Mouse (Mus musculus) limb, embryonic 14.5 days (tissue): Measurements from ENCODE around the gene Ap1g2. TPM values are rescaled to one million over a fixed set of nuclear protein-coding genes. Genes with fewer than 3 reads are reported as not detected.
A peak's percentile ranks its signal among the peaks of the same experiment; 100 is the strongest.

ENCODE experiments used
- ATAC-seq: fragments of 200-750 bp; cut with Nextera tagmentation; 2 replicates; pipeline ENCODE4 v1.8.0; 2017; ENCODE audit warnings: low read depth, moderate number of reproducible peaks, moderate TSS enrichment; ENCODE audit not compliant: low FRiP score
- DNase-seq: peaks from one replicate; pipeline ENCODE4 v3.0.0-alpha.2; 2015; ENCODE audit warnings: low spot score
- H3K27ac ChIP-seq: fragments of 300-500 bp; sonication (generic); replicated peaks from 2 replicates; pipeline ENCODE4 v1.5.1; 2014; ENCODE audit warnings: low read depth, mild to moderate bottlenecking, low read length, moderate library complexity, mixed read lengths
- H3K27me3 ChIP-seq: fragments of 300-500 bp; sonication (generic); 2 replicates; pipeline ENCODE4 v1.6.1; 2014; ENCODE audit warnings: low read length, mixed read lengths; ENCODE audit not compliant: control insufficient read depth, insufficient read depth
- H3K36me3 ChIP-seq: fragments of 300-500 bp; sonication (generic); 2 replicates; pipeline ENCODE4 v1.6.1; 2014; ENCODE audit warnings: mild to moderate bottlenecking, low read length, moderate library complexity, mixed read lengths; ENCODE audit not compliant: control insufficient read depth, insufficient read depth
- H3K4me1 ChIP-seq: fragments of 300-500 bp; sonication (generic); 2 replicates; pipeline ENCODE4 v1.6.1; 2014; ENCODE audit warnings: antibody characterized with exemption, low read length, mixed read lengths; ENCODE audit not compliant: control insufficient read depth, insufficient read depth
- H3K4me2 ChIP-seq: fragments of 300-500 bp; sonication (generic); replicated peaks from 2 replicates; pipeline ENCODE4 v1.6.1; 2014; ENCODE audit warnings: low read depth, mild to moderate bottlenecking, low read length, moderate library complexity; ENCODE audit not compliant: severe bottlenecking
- H3K4me3 ChIP-seq: fragments of 300-500 bp; sonication (generic); replicated peaks from 2 replicates; pipeline ENCODE4 v1.5.1; 2014; ENCODE audit warnings: low read length
- H3K9ac ChIP-seq: fragments of 300-500 bp; sonication (generic); 2 replicates; pipeline ENCODE4 v1.6.1; 2014; ENCODE audit warnings: mild to moderate bottlenecking, low read depth, low read length, moderate library complexity; ENCODE audit not compliant: severe bottlenecking
- H3K9me3 ChIP-seq: fragments of 300-500 bp; sonication (generic); 2 replicates; pipeline ENCODE4 v1.6.1; 2016; ENCODE audit warnings: low read length; ENCODE audit not compliant: control insufficient read depth
- POLR2A ChIP-seq: fragments of 200-500 bp; IDR thresholded peaks from 2 replicates; pipeline ENCODE4 v1.8.0; 2012; ENCODE audit warnings: inconsistent platforms, mild to moderate bottlenecking, moderate library complexity, borderline replicate concordance; ENCODE audit not compliant: insufficient read depth, insufficient read length; ENCODE audit errors: extremely low read depth
- WGBS: fragments of 180-500 bp; shearing (Covaris S2); extraction: QIAGEN DNeasy Blood & Tissue Kit; methylation state at CpG from one replicate; pipeline ENCODE4 v1.1.7; 2014; 5-methylcytosine and 5-hydroxymethylcytosine counted together
- polyA plus RNA-seq, 2 experiments: library from polyadenylated mRNA; depleted of rRNA in 1 of 2; stranded (reverse) in 1 of 2; unstranded in 1 of 2; fragments of >200 nt; fragmentation: Nextera tagmentation in 1 of 2; extraction: Ambion mirVana in 1 of 2; gene quantifications; 2 replicates each; pipeline versions ENCODE4 v1.2.1 to v1.2.3; 2012 to 2014

The Ap1g2 gene
- polyA plus RNA-seq, 2 experiments: 20.4 to 22.9 TPM

DNA sequence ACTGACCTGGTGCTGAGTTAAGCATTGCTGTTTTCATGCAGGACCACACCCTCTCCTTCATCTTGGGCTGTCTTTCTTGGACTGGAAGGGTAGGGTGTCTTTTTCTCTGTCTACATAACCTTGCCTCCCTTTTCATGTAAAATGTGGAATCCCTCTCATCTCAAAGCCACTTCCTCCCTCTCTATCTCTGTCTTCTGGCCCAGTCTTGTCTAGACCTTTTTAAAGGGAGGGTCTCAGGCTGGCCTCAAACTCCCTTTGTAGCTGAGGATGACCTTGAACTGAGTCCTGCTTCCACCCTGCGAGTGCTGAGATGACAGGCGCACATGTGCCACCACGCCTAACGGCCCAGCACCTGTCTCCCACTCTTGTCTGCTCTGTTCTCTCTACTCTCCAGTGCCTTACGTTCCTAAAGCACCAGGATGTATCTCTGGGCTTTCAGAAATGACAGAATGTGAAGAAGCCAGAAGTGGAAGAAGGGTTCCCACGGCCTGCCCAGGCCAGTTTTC, 20.3 kb downstream of the Ap1g2 start:
- no peaks in the 10 kb centered on the region for H3K27me3 ChIP-seq
- 83% methylated on average over 6 of the region's 6 CpGs for WGBS
- no peak for DNase-seq
- no peaks in the 10 kb centered on the region for H3K9me3 ChIP-seq
- no peaks in the 10 kb centered on the region for H3K36me3 ChIP-seq
- no peak overlapping the region for H3K9ac ChIP-seq
- H3K4me2 ChIP-seq: no peak overlapping the region
- peaks cover 8% of the 10 kb centered on the region for H3K4me1 ChIP-seq
- no peak for ATAC-seq
- no peak overlapping the region for H3K4me3 ChIP-seq
- no peak overlapping the region for H3K27ac ChIP-seq
- no peak for TF ChIP-seq POLR2A

DNA sequence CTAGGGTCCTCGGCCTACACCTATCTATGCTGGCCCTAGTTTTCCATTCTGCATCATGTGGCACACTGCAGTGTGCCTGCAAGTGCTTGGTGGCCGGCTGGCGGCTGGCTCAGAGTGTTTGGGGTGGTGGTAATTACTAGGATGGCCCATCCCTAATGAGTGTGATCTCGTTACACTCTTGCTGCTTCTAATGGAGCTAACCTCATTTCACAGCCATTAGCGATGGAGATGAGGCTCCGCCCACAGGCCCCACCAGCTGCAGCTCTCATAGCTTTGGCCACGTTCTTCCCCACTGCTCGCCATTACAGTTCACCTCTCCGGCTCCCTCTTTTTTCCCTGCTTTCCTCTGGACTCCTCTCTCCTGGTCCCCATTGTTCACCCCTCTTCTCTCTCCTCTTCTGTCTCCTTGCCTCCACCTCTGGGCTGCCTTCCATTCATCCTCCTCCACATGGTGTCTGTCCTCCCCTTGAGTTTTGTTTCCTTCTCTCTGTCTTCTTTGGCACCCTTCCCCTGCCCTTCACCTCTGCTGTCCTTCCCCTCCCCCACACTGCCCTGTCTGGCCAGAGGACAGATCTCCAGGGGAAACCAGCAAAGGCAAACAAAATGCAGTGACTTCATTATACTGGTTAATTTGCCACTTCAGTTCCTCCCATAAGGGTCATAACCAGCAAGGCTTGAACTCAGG, 20.9 kb downstream of the Ap1g2 start:
- no peak overlapping the region for H3K9ac ChIP-seq
- no peaks in the 10 kb centered on the region for H3K27me3 ChIP-seq
- H3K4me3 ChIP-seq: no peak overlapping the region
- H3K4me2 ChIP-seq: no peak overlapping the region
- no peaks in the 10 kb centered on the region for H3K36me3 ChIP-seq
- no peak for TF ChIP-seq POLR2A
- DNase-seq: no peak
- H3K4me1 ChIP-seq: peaks cover 2% of the 10 kb centered on the region; the same call in 1 of the 2 replicates
- H3K9me3 ChIP-seq: no peaks in the 10 kb centered on the region
- 42% methylated on average over 9 of the region's 9 CpGs for WGBS
- no peak for ATAC-seq
- H3K27ac ChIP-seq: no peak overlapping the region

DNA sequence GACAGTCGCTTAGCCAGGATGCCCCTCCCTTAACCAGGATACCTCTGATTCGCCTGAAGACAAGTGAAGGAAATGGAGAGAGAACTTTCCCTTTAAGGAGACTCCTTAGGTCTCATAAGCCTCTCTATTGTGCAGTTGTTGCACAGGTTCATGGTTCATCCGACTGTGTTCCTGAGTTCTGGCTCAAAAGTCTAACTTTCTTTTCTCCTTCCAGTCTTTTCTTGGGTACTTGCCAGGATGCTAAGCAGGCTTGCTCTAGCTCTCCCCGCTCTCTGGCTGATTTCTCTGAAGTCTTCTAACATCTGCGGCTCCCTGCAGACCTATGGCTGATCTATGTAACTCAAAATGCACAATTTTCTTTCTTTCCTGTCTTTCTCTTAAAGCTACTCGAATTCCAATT, 22.9 kb downstream of the Ap1g2 start:
- WGBS: 59% methylated on average over 6 of the region's 6 CpGs
- TF ChIP-seq POLR2A: no peak
- Histone ChIP-seq H3K4me2 (no peak overlapping the region), H3K4me1 (peaks cover 7% of the 10 kb centered on the region), H3K27me3 (no peaks in the 10 kb centered on the region), H3K27ac (no peak overlapping the region), H3K9ac (no peak overlapping the region), H3K9me3 (no peaks in the 10 kb centered on the region), H3K4me3 (no peak overlapping the region), H3K36me3 (no peaks in the 10 kb centered on the region)
- no peak for ATAC-seq
- DNase-seq: peak; percentile 45

DNA sequence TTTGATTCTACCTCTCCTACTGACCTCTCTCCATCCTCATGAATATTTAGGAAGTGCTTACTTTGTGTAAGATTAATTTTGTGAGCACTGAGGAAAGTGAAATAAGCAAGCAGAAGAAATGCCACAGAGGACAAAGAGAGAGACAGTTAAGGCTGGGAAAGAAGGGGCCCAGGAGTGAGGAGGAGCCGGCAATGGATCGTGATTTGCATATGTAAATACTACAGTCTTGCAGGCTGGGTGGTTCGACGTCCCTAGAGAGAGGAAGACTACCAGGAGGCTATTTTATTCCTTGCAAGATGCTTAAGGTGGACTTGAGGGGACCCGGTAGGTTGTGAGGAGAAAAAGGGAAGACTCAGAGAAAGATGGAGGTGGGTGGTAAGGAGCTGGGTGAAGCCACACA, 25.3 kb downstream of the Ap1g2 start:
- Histone ChIP-seq H3K4me1 (peaks cover 13% of the 10 kb centered on the region), H3K27ac (no peak overlapping the region), H3K9me3 (no peaks in the 10 kb centered on the region), H3K36me3 (no peaks in the 10 kb centered on the region), H3K4me3 (no peak overlapping the region), H3K9ac (no peak overlapping the region), H3K4me2 (no peak overlapping the region), H3K27me3 (no peaks in the 10 kb centered on the region)
- DNase-seq (no peak), ATAC-seq (no peak)
- no peak for TF ChIP-seq POLR2A
- WGBS: 24% methylated on average over 5 of the region's 5 CpGs

DNA sequence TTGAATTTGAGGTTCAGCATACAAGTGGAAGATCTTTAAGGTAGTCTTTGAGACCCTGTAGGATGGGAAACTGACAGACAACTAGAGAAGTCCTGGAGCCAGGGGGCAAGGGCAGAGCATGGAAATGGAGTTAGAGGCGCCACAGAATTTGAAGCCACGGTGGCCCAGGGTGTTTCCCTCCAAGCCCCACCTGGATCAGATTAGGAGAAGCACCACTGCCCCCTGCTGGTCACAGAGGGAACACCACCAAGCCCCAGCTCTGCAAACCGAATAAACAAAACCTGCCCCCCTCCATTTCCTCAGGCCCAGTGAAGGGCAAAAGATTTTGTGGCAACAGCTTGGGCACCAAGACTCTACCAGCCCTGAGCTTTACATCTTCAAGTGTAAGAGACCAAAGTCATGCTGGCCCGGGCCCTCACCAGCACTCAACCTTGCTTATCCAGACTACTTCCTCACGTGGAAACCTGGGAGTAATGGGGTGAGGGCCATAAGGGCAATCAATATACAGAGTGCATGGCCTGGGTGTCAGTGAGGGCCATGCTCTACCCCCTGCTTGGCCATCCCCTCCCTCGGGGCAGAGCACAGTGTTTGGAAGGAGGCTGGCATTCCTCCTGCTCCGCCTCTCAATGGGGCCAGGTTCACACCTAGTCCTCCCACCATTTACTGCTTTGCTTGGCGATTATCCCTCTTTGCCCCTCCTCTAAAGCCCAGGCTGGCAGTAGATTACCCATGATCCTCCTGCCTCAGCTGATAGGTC, 27.0 kb downstream of the Ap1g2 start:
- Histone ChIP-seq H3K4me1 (peaks cover 13% of the 10 kb centered on the region), H3K27ac (no peak overlapping the region), H3K4me2 (peak overlapping the region; percentile 41; the same call in 1 of the 2 replicates), H3K9me3 (no peaks in the 10 kb centered on the region), H3K4me3 (no peak overlapping the region), H3K27me3 (no peaks in the 10 kb centered on the region), H3K9ac (no peak overlapping the region; the same call in 1 of the 2 replicates), H3K36me3 (no peaks in the 10 kb centered on the region)
- no peak for TF ChIP-seq POLR2A
- peak; percentile 85 for DNase-seq
- no peak; the same call in 1 of the 2 replicates for ATAC-seq
- WGBS: 19% methylated on average over 8 of the region's 8 CpGs
